Mouse (Mus musculus): ENCODE results near the gene Cpz.

Cpz gene

GRCm38 (mm10) chr5:35530442-35530841 is 4.9 kb upstream of the Cpz start:
- DNase-seq (ENCODE audit: low spot score in 2 of 2): peak in 1 of 2 experiments; percentile 51

GRCm38 (mm10) chr5:35524381-35524780 is 1.1 kb downstream of the Cpz start:
- DNase-seq (ENCODE audit: low spot score in 2 of 2): no peak

GRCm38 (mm10) chr5:35523735-35524134 is 1.8 kb downstream of the Cpz start:
- peak; percentile 70 to 82 for DNase-seq (ENCODE audit: low spot score in 2 of 2)

- no peak for DNase-seq (ENCODE audit: low spot score in 2 of 2)
Observed at GRCm38 (mm10) chr5:35516781-35517180, 8.7 kb downstream of the Cpz start.

GRCm38 (mm10) chr5:35510589-35510988 is 14.9 kb downstream of the Cpz start:
- peak in 1 of 2 experiments; percentile 73 for DNase-seq (ENCODE audit: low spot score in 2 of 2)

- no peak for DNase-seq (ENCODE audit: low spot score in 2 of 2)
Observed at GRCm38 (mm10) chr5:35505016-35505415, 20.5 kb downstream of the Cpz start.

GRCm38 (mm10) chr5:35497344-35497743 is 28.2 kb downstream of the Cpz start:
- DNase-seq (ENCODE audit: low spot score in 2 of 2): no peak

- peak in 1 of 2 experiments; percentile 44 for DNase-seq (ENCODE audit: low spot score in 2 of 2)
Observed at GRCm38 (mm10) chr5:35495989-35496388, 29.5 kb downstream of the Cpz start.

- DNase-seq (ENCODE audit: low spot score in 2 of 2): no peak
Observed at GRCm38 (mm10) chr5:35494773-35495390, 30.6 kb downstream of the Cpz start.

- no peak for DNase-seq (ENCODE audit: low spot score in 2 of 2)
Observed at GRCm38 (mm10) chr5:35493770-35494169, 31.7 kb downstream of the Cpz start.

GRCm38 (mm10) chr5:35479521-35479920 is 46.0 kb downstream of the Cpz start:
- DNase-seq (ENCODE audit: low spot score in 2 of 2): no peak

- peak in 1 of 2 experiments; percentile 48 for DNase-seq (ENCODE audit: low spot score in 2 of 2)
Observed at GRCm38 (mm10) chr5:35475236-35475635, 50.3 kb downstream of the Cpz start.

- no peak for DNase-seq (ENCODE audit: low spot score in 2 of 2)
Observed at GRCm38 (mm10) chr5:35470885-35471528, 54.5 kb downstream of the Cpz start.

GRCm38 (mm10) chr5:35465966-35466635 is 59.4 kb downstream of the Cpz start:
- DNase-seq (ENCODE audit: low spot score in 2 of 2): no peak

- no peak for DNase-seq (ENCODE audit: low spot score in 2 of 2)
Observed at GRCm38 (mm10) chr5:35462081-35462480, 63.4 kb downstream of the Cpz start.

GRCm38 (mm10) chr5:35459760-35460159 is 65.7 kb downstream of the Cpz start:
- DNase-seq (ENCODE audit: low spot score in 2 of 2): no peak

- no peak for DNase-seq (ENCODE audit: low spot score in 2 of 2)
Observed at GRCm38 (mm10) chr5:35458267-35458666, 67.2 kb downstream of the Cpz start.

GRCm38 (mm10) chr5:35457364-35457763 is 68.1 kb downstream of the Cpz start:
- DNase-seq (ENCODE audit: low spot score in 2 of 2): no peak

GRCm38 (mm10) chr5:35454187-35454800 is 71.2 kb downstream of the Cpz start:
- peak in 1 of 2 experiments; percentile 38 for DNase-seq (ENCODE audit: low spot score in 2 of 2)
